Mouse (Mus musculus): Measurements from ENCODE around the gene Nfasc.

Nfasc gene

DNA sequence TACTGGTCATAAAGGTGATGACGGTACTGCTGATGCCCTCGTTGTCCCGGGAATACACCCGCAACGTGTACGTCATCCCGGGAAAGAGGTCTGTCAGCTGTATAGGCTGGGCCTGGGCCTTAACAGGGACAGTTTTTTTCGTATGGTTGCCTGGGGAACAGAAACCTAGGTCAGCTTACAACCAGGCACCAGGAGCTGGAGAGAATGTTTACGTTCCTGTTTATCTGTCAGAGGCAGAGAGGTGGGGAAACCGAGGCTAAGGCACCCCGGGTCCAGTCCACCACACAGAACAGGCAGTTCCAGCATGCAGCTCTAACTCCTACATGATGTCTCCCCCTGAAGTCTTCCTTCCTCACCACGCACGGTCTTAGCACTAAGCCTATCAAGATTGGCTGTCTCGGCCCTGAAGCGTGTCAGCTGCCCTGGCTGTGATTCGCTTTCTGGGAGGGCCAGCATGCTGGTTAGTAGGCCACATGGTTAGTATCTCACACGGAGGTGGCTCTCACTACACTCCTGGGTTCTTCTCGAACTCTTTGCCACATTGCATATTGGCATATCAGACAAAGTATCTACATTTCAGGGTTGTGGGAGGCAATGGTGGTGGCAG lies 158.5 kb downstream of the Nfasc start:
- no peak for DNase-seq (ENCODE audit: low read depth, low spot score)

DNA sequence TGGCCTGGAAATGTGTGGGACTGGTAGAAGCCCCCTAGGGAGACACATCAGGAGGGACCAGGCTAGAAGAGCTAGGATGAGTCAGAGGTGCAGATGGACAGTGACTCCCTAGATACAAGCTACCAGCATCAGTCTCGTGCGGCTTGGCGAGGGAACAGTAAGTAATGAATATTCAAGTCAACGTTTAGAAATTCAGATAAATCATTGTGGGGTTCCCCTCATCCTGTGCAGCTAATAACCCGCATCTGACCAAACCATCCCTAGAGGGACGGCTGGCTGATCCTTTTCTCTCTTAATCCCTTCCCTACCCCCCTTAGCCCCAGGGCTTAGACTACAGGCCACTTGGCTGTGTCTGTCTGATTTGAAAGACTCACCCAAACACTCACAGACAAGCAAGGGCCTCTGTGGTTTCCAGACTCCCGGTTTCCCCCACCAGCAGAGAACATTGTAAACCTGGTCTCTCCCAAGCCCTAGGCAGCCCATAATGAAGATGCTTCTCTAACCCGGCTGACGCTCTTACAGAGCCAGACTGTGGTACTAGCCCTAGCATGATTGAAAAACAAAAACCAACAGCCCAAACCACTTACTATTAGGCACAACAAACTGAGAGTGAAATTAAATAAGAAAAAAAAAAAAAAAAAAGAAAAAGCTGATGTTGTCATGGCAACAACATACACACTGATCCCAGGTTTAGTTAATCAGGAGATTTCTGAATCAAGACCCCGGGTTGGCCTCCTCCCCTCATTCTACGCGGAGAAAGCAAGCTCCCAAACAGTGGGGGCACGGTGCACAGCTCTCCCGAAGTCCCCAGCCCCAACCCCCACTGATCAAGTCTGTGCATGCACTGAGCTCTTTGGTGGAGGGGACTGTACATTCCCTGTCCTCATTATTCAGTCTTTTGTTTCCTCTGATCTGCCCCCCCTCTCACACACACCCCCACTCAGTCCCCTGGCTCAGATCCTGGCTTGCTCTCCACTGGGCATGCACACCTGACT lies 159.5 kb downstream of the Nfasc start:
- DNase-seq (ENCODE audit: low read depth, low spot score): peak; percentile 10

DNA sequence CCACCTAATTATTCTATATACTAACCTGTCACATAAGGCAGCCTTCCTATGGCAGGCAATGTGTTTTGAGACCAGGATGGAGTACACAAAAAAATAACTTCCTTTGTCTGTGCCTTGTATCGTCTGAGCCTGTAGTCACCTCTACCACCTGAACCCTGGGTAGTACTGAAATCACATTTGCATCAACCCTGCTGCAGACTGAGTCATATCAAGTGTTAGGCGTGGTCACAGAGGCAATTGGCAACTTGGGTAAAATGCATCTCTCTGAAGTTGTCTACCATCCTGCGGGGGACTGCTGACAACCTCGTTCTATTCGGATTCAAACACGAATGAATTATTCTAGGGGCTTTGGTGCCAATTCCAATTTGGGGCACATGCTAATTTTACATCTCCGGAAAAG lies 161.5 kb downstream of the Nfasc start:
- no peak for DNase-seq (ENCODE audit: low read depth, low spot score)

DNA sequence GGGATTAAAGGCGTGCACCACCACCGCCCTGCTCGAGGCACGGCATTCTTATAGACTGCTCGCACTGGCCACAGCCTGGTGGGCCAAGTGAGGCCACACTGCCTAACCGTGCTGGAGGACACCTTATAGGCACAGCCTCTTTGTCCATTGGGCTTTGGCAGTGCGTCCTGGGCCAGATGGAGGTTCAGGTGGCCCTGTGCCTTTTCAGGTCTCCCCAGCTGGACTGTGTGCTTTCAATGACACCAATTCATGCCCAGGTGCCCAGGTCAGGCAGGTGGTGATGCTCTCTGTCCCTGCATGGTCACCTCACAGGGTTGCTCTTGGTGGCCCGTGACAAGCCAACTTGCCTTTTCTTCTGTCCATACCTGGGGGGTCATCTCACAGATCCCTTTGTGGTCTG lies 164.8 kb downstream of the Nfasc start:
- DNase-seq (ENCODE audit: low read depth, low spot score): no peak

DNA sequence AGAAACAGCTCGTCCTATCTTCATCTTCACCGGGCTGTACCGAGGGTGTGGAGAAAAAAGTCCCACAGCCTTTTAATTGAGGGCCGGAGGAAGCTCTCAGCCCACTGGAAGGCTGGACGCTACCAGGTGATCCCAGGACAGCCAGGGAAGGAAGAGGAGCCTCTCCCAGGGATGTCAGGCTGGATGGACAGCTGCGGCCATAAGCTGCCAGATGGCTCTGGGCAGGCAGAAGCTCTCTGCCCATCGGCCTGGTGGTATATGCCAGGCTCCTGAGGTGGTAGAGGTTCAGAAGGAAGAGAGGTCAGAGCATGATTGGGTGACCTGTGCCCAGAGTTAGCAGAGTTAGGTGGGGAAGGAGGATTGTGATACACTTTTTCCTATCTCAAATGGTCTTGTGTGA lies 168.7 kb downstream of the Nfasc start:
- no peak for DNase-seq (ENCODE audit: low read depth, low spot score)

DNA sequence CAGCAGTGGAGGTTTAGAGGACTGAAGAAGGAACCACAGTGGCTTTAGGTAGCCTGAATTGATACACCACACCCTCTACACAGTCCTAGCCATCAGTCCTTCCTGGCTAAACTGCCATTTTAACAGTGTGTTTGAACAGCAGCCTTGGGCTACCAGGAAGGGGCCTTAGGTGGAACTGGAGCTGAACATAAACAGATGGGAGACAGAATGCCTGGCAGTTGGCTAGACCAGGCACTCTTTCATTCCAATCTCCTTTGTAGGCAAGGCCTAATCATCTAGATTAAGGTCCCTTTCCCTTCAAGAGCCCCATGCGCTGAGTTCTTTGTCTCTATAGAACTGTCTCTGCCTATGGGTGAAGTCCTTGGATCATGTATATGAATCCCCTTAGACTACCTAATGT lies 170.0 kb downstream of the Nfasc start:
- no peak for DNase-seq (ENCODE audit: low read depth, low spot score)

DNA sequence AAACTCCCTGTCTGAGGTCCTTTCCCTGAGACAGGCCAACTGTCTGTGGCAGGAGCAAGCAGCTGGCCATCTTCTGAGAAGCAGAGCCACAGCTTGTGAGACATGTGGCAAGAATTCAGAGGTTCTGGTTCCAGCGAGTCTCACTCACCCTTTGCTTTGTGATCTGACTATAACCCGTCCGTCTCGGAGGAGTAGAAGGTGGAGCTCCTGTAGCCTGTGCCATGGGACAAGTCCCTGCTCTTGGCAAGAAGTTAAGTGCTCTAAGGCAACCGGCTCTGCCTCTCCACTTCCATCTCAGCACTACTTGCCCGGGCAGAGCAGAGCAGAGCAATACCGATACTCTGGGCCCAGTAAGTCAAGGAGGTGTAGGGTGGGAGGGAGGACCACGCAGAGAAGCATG lies 170.7 kb downstream of the Nfasc start:
- DNase-seq (ENCODE audit: low read depth, low spot score): no peak

DNA sequence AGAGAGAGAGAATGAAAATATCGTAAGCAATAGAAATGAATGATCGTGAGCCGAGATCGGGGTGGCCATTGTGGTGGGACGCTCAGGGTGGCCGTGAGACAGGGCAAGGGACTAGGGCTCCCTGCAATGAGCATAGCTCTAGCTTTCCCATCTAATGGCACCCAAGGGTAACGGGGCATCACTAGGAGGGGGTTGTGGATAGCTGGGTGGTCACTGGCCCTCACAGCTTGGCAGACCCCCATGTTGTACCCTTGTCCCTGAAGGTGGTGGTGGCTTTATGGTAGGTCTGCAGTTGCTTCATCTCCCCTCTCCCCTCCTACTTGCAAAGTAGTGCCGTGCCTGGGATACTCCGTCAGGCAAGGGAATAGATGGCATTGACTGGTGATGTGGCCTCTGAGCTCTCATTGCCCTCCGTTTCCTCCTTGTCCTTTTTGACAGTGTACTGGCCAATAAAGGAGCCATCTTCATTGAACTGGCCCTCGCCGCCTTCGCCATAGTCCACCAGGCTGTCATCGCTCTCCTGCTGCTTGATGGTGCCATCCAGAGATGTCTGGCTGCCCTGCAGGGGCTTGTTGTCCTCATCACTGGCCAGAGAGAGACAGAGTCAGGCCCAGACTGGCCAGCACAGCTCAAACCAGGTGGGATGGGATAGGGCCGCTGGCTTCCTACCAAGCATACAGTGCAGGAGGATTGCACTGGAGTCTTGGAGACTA lies 171.4 kb downstream of the Nfasc start:
- no peak for DNase-seq (ENCODE audit: low read depth, low spot score)

DNA sequence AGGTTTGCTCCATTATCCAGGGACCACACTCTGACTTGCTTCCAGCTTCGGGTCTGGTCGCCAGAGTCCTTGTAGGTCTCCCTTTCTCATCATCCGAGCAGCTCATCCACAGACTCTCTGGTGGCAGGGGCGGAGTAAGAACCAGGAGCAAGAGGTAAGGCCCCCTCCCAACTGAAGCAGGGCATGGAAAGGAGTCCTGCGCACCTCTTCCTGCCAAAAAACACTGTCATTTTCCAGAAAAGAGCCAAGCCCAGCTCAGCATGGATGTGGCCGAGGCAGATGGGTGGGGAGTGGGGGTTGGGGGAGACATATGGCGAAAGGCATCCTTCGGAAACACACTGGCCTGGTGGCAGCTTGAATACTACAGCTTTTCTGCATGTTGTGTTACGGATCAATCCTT lies 172.1 kb downstream of the Nfasc start:
- DNase-seq (ENCODE audit: low read depth, low spot score): no peak

DNA sequence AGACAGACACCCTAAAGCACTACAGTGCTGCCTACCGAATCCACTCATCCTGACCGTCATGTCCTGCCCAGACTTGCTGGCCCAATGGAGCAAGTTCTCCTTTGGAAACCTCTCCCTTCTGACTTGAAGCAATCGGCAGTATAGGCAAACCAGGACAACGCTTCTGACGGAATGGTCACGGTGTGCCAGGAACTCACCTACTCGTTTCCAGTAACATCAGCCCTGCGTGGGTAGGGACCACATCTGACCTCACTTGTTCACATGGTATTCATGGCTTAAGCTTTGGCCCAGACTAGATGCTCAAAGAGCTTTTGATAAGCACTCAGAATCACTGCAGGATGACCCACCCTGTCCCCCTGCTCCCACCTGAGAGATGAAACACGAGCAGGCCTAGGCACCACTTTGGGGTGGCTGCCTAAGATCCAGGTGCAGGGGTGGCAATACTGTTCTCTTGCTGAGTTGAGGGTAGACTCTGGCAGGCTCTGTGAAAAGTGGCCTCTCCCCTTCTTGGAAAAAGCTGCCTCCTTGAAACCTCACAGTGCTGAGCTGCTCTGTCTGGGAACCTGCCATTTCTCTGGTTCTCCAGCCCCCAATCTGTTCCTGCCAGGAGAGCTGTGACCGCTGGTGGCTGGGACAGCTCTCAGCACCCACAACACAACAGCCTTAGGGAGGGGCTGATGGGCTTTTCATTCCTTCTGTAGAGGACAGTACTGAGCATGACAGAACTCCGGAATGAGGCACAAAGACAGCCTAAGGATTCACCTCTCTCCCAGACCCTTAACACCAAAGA lies 174.1 kb downstream of the Nfasc start:
- no peak for DNase-seq (ENCODE audit: low read depth, low spot score)

DNA sequence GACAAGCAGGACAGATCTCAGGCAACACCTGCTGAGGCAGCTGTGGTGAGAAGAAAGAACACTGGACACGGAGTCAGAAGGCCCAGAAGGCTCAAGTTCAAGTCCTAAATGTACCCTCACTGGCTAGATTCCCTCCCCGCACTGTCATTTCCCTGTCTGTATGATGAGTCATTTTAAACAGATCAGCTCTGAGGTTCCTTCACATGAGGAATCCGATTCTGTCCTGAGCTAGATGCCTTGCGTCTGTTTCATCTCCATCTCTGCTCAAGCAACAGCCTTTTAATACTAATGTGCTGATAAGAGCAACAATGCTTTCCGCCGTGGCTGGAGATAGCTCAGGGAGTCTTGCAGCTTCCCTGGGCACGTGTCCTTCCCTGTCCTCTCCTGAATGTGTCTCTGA lies 175.8 kb downstream of the Nfasc start:
- no peak for DNase-seq (ENCODE audit: low read depth, low spot score)

DNA sequence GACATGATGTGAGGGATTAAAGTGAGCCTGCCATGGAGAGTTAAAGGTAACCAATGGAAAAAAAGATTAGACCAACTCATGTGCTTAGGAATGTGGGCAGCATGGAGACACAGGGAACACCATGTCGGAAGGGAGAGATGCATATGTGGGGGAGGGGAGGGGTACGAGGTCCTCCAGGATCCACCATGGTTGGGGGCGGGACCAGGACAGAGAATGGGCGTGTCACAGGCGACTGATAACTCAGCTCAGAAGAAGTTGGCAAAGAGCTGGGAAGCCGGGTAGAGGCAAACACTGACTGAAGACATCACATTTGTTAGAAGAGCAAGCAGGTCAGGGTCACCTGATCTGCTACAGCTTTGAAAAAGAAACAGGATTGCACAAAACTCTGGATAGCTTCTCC lies 176.7 kb downstream of the Nfasc start:
- no peak for DNase-seq (ENCODE audit: low read depth, low spot score)

DNA sequence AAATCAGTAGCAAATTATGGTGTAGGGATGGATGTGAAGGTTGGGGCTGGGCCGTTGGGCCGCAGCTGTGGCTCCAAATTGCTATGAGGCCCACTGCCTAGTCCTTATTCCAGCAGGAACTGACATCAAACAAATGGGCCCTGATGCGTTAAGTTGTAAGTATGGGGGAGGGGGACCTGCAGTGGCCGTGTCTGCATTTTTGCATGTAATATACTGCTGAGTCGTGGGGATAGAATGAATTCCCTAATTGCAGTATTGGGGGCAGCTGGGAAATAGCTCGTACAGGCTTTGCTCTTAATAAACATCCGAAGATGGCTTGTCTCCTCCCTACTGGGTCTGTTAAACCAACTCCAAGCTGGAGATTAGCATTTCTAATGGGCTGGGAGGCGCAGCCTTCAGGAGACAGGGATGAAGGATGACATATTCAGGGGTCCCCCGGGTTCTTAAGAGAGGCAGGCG lies 179.2 kb downstream of the Nfasc start:
- DNase-seq (ENCODE audit: low read depth, low spot score): no peak

DNA sequence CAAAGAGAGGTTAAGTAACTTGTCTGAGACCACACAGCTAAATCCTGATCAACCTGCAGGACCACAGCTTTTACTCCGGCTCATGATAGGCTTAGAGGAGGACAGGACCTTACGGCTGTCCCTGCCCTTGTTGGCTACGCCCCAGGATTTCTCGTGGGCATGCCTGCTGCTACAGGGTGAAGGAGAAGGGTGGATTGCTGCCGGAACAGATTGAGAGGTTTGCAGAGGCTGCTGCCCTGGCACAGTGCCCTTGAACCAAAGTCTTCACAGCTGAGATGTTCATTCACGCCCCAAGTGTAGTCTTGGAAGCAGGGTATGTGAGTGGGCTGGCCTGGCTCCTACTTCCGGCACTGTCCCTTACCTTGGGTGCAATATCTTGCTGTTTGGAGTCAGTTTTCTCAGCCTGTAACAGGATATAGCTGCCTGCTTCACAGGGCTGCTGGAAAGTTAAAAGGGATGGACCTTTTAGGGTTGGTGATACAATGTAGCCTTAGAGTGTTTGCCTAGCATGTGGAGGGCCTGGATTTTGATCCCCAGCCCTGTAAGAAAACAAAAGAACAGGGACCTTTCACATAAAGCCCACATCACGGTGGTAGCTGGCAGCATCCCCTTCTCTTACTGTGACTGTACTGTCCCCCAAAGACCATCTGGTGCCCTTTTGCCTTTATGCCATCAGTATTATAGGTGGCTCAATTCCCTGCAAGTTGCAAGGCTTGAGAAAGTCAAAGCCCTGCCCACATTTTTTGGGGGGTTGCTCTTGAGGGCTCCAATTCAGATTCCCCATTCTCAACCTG lies 180.5 kb downstream of the Nfasc start:
- DNase-seq (ENCODE audit: low read depth, low spot score): no peak

DNA sequence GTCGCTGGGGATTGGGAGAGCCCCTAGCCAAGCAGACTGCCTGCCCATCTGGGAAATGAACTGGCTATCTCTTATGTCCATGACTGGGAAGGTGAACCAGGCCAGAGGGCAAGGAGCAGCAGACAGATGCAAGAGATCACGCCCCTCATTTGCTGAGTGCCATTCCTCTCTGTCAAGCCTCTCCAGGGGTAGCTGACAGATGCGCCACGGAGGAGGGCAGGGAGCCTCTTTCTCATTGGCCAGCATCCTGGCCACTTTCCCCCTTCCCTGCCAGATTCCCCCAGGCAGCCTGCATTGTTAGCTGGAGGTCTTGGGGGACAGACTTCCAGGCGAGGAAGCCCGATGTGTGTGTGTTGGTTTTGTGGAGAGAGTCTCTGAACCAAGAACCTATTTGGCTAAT lies 182.6 kb downstream of the Nfasc start:
- DNase-seq (ENCODE audit: low read depth, low spot score): no peak

DNA sequence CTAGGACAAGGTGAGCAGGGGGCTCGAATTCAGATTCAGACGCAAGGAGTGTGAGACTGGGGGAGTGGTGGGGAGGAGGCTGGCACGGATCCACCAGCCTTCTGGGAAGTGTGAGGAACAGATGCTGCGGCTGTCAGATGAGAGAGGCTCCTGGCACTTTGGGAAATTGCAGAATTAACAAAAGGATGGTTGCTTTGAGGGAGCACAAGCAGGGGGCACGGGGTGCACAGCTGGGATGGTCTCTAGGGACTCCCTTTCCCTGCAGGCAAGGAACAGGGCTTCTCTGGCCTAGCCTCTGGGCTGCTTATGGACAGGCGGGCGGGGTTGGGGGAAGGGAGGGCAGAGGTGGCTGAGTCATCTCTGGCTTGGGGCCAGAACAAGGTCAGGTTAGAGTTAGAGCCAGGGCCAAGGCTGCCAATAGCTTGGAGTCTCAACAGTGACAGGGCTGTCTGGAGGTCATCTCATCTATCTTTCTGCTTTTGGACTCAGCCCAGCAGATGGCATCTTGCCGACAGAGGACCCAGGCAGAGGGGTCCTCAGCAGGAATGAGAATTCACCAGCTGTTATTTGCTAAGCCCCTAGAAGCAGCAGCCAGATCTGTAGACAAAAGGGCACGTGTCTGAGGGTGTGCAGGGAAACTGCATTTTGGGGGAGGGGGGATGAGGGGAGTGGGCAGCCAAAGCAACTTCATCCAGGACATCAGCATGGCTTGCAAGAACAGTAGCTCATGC lies 183.5 kb downstream of the Nfasc start:
- DNase-seq (ENCODE audit: low read depth, low spot score): no peak

DNA sequence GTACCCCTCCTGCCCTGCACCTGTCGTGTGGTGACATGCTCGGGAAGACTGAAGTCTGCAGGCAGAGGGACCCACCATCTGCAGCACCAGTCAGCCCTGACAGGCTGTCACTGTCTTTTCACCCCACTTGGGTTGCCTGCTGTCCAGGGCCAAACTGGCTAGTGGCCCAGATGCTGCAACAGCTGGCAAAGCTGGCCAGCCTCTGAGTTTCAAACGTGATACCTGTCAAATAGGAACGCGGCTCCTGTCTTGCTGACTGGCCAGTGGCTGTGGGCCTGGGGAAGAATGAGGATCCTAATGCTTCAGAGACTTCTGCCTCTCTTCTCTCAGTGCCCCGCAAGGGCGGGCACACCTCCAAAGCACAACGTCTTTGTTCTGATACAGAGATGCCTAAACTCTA lies 197.8 kb downstream of the Nfasc start:
- DNase-seq (ENCODE audit: low read depth, low spot score): no peak

DNA sequence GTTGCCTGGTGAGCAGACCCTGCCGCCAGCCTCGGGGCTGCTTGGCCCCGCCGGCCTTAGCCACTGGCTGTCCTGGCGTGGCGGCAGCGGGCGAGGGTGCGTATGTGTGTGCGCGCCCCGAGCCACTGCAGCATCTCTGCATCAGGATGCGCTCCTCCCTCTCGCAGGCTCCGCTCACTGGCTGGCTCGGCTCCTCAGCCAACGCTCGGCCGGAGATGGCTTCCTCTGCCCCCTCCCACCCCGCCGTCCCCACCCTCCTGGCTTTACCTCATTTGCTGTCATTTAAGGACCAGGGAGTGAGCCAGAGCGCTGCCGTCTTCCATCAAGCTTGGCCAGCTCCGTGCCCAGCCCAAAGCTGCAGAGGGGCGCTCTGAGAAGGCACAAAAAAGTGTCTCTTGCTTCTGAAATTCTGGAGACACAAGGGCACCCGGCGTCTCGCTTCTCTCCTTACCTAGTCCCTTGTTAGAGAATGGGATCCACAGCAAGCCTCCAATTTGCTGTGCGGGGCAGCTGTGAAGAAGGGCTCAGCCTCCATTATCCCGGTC lies 198.8 kb downstream of the Nfasc start, which contains the start of gene Cntn2:
Cntn2 (minus strand) TSS at position 495 of the 545 bp plus-strand sequence.
- no peak for DNase-seq (ENCODE audit: low read depth, low spot score)

DNA sequence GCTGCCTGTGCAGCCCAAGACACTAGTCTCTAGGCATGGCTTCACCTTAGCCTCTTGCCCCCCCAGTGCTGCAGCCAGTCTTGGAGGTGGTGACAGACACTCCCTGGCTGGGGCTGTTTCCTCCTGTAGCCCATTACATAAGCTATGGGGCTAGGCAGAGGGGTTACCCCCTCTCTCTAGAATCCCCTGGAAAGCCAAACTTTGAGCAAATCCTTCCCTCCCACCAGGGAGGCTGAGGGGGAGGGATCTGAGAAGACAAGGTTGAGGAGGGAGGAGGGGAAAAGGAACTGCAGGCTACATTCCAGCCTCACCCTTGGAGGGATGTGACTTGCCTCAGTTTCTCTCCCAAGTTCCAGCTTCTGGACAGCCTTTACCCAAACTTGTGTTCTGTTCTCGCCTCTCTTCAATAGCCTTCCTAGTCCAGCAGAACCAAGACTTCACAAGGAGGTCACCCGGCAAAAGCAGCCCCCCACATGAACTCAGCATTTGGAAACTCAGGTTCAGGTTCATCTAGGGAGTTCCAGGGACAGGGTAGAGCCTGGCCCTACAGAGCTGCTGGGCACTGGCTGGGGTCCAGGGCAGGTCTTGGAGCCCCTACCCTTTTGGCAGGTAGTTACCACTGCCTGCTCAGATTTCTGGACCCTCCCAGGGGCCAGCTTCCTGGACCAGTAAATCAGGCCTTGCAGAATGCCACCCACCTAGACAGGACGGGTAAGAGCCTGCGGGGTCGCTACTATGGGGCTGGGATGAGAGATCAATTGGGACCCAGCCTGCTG lies 199.6 kb downstream of the Nfasc start:
- no peak for DNase-seq (ENCODE audit: low read depth, low spot score)

Data from forelimb bud, embryonic 11.5 days (tissue).